Mouse (Mus musculus) cerebellum, adult 18-20 months (tissue): ENCODE measurements around the gene Gm5935.
"Not testable (repeated sequence)": the region's sequence is repeated elsewhere in the genome, so short reads cannot be mapped to it uniquely, and the experiment has no call there.

Experiments
- DNase-seq, 2 experiments: peaks; one replicate each; pipeline ENCODE4 v3.0.0; 2021

Gene Gm5935

DNA sequence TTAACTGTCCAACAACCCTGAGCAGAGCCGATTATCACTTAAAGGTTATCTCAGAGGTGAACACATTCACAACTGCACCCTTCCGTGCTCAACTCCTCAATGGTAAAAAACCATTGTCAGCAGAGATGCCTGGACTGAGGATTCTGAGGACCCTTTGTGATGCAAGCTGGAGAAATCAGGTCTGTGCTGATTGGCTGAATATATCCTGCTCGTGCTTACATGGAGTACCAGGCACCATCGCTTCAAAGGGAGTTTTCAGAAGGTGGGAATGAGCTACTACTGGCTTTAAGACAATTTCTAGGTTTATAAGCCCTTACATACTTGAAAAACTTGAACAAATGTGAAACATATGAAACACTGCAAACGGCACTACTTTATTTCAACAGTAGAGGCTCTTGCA is at the start of gene Gm5935:
Gm5935 (minus strand) TSS at position 101 of the 400 bp plus-strand sequence.
- not testable (repeated sequence) for DNase-seq
